Mouse (Mus musculus) MEL-GATA-1-ER (cell line): ENCODE results near the gene Cacna1h.

Experiments used
- DNase-seq: peaks from one replicate; pipeline ENCODE4 v3.0.0-alpha.2; 2012; ENCODE audit warnings: low read depth; ENCODE audit errors: extremely low read depth

Gene Cacna1h

GRCm38 (mm10) chr17:25433617-25434606, at the start of gene Cacna1h:
Cacna1h (minus strand) TSS chr17:25433783.
- no peak for DNase-seq

- DNase-seq = no peak
Observed at GRCm38 (mm10) chr17:25482092-25482491, 48.5 kb upstream of the Cacna1h start.

- no peak for DNase-seq
Observed at GRCm38 (mm10) chr17:25480820-25481219, 47.2 kb upstream of the Cacna1h start.

- DNase-seq = no peak
Observed at GRCm38 (mm10) chr17:25480152-25480551, 46.6 kb upstream of the Cacna1h start.

- DNase-seq = peak; percentile 30
Observed at GRCm38 (mm10) chr17:25475946-25476744, 42.6 kb upstream of the Cacna1h start.

- DNase-seq = no peak
Observed at GRCm38 (mm10) chr17:25474330-25475077, 40.9 kb upstream of the Cacna1h start.

GRCm38 (mm10) chr17:25472044-25472443, 38.5 kb upstream of the Cacna1h start:
- no peak for DNase-seq

- DNase-seq = no peak
Observed at GRCm38 (mm10) chr17:25471418-25471817, 37.8 kb upstream of the Cacna1h start.

- DNase-seq = no peak
Observed at GRCm38 (mm10) chr17:25469798-25470197, 36.2 kb upstream of the Cacna1h start.

GRCm38 (mm10) chr17:25468301-25468700, 34.7 kb upstream of the Cacna1h start:
- no peak for DNase-seq

GRCm38 (mm10) chr17:25467781-25468180, 34.2 kb upstream of the Cacna1h start:
- no peak for DNase-seq

- DNase-seq = no peak
Observed at GRCm38 (mm10) chr17:25466257-25466656, 32.7 kb upstream of the Cacna1h start.

GRCm38 (mm10) chr17:25464091-25464490, 30.5 kb upstream of the Cacna1h start:
- DNase-seq = no peak

GRCm38 (mm10) chr17:25463326-25463945, 29.9 kb upstream of the Cacna1h start:
- no peak for DNase-seq

- no peak for DNase-seq
Observed at GRCm38 (mm10) chr17:25462236-25462875, 28.8 kb upstream of the Cacna1h start.

GRCm38 (mm10) chr17:25456540-25456939, 23.0 kb upstream of the Cacna1h start:
- no peak for DNase-seq

- no peak for DNase-seq
Observed at GRCm38 (mm10) chr17:25454272-25454671, 20.7 kb upstream of the Cacna1h start, which contains the start of gene Tekt4. Tekt4 (plus strand) TSS chr17:25454615.

GRCm38 (mm10) chr17:25452246-25452965, 18.8 kb upstream of the Cacna1h start:
- DNase-seq = no peak

- DNase-seq = no peak
Observed at GRCm38 (mm10) chr17:25450329-25450728, 16.7 kb upstream of the Cacna1h start.

GRCm38 (mm10) chr17:25447865-25448264, 14.3 kb upstream of the Cacna1h start:
- DNase-seq = no peak
